Mouse (Mus musculus): Measurements from ENCODE around the gene Sept1.
"Not testable (repeated sequence)": the region's sequence is repeated elsewhere in the genome, so short reads cannot be mapped to it uniquely, and the experiment has no call there.

DNA sequence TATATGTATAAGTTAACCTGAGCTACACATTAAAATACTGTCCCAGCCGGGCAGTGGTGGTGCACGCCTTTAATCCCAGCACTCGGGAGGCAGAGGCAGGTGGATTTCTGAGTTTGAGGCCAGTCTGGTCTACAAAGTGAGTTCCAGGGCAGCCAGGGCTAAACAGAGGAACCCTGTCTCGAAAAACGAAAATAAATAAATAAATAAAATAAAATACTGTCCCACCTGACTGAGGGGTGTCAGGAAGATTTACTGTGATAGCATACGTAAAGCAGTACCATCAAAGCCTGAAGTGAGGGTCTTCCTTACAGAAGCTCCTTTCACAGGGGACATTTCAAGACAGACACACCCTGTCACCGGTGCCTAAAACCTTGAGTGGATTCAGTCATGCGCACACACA is 17.6 kb upstream of the Sept1 start:
- TF ChIP-seq USF1 (IDR thresholded peaks at IDR 0.05; ENCODE audit: low read depth, low read length); CTCF (IDR thresholded peaks at IDR 0.05 in 2 of 3, conservative IDR thresholded peaks at IDR 0.05 in 1 of 3; ENCODE audit: control insufficient read depth in 1 of 3, insufficient read depth in 1 of 3, low read depth in 2 of 3, low read length in 3 of 3, poor library complexity in 1 of 3, severe bottlenecking in 1 of 3); SMC3 (IDR thresholded peaks at IDR 0.05; ENCODE audit: low read depth, low read length): not testable (repeated sequence)

Data from MEL (cell line).